Mouse (Mus musculus) kidney, postnatal 0 days (tissue): ENCODE results near the gene 1600012H06Rik. TPM values are rescaled to one million over a fixed set of nuclear protein-coding genes. Genes with fewer than 3 reads are reported as not detected.
A peak's percentile ranks its signal among the peaks of the same experiment; 100 is the strongest.

Experiments
- ATAC-seq: fragments of 200-750 bp; cut with Nextera tagmentation; replicated peaks from 2 replicates; pipeline ENCODE4 v1.8.0; 2017; ENCODE audit warnings: low read depth, moderate number of reproducible peaks, moderate TSS enrichment, moderate library complexity; ENCODE audit not compliant: low FRiP score
- DNase-seq: peaks from one replicate; pipeline ENCODE4 v3.0.0-alpha.2; 2016; ENCODE audit warnings: low spot score
- H3K27ac ChIP-seq: fragments of 300-500 bp; sonication (generic); 2 replicates; pipeline ENCODE4 v1.5.1; 2014; ENCODE audit warnings: mild to moderate bottlenecking
- H3K27me3 ChIP-seq: fragments of 300-500 bp; sonication (generic); 2 replicates; pipeline ENCODE4 v1.6.1; 2014; ENCODE audit warnings: low read length, mixed read lengths; ENCODE audit not compliant: insufficient read depth
- H3K36me3 ChIP-seq: fragments of 300-500 bp; sonication (generic); 2 replicates; pipeline ENCODE4 v1.6.1; 2014; ENCODE audit warnings: low read length, mixed read lengths; ENCODE audit not compliant: insufficient read depth
- H3K4me1 ChIP-seq: fragments of 300-500 bp; sonication (generic); replicated peaks from 2 replicates; pipeline ENCODE4 v1.6.1; 2014; ENCODE audit warnings: antibody characterized with exemption, low read length, mixed read lengths; ENCODE audit not compliant: insufficient read depth
- H3K4me2 ChIP-seq: fragments of 300-500 bp; sonication (generic); 2 replicates; pipeline ENCODE4 v1.6.1; 2014; ENCODE audit warnings: mild to moderate bottlenecking, low read length, moderate library complexity, mixed read lengths
- H3K4me3 ChIP-seq: fragments of 300-500 bp; sonication (generic); replicated peaks from 2 replicates; pipeline ENCODE4 v1.5.1; 2014; ENCODE audit warnings: low read depth, low read length
- H3K9ac ChIP-seq: fragments of 300-500 bp; sonication (generic); 2 replicates; pipeline ENCODE4 v1.6.1; 2014; ENCODE audit warnings: low read depth, low read length
- H3K9me3 ChIP-seq: fragments of 300-500 bp; sonication (generic); replicated peaks from 2 replicates; pipeline ENCODE4 v1.6.1; 2016; ENCODE audit warnings: low read length, inconsistent platforms, mixed read lengths
- CTCF ChIP-seq: IDR thresholded peaks from 2 replicates; pipeline ENCODE4 v1.5.1; 2016; ENCODE audit warnings: antibody characterized with exemption, low read depth, mild to moderate bottlenecking, moderate library complexity
- WGBS: fragments of 180-500 bp; shearing (Covaris S2); extraction: QIAGEN DNeasy Blood & Tissue Kit; methylation state at CpG from one replicate; pipeline ENCODE4 v1.1.7; 2014; 5-methylcytosine and 5-hydroxymethylcytosine counted together
- polyA plus RNA-seq: library from polyadenylated mRNA; unstranded; fragments of >200 nt; fragmentation: Nextera tagmentation; extraction: Ambion mirVana; gene quantifications from 2 replicates; pipeline ENCODE4 v1.2.1, GENCODE M21; 2015

The 1600012H06Rik gene
- polyA plus RNA-seq, 1 experiment from 2014 or later, result 41.6 TPM

DNA sequence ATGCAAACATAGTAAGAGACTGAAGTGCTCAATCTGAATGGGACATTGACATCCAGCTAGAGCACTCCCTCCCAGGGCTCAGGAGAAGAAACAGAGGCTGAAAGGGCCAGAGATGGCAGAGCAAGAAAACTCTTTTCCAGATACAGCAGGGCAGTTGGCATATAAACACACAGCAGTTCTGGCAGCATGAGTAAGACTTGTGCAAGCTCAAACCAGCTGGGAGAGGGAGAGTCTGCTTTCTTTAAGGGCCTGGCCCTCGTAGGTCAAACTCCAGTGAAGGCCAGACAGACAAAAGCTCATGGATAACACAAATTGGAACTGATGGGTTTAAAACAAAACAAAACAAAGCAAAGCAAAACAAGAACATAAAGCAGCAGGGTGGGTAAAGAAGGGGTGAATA lies 36.4 kb upstream of the 1600012H06Rik start:
- no peak overlapping the region for H3K27ac ChIP-seq
- no peaks in the 10 kb centered on the region for H3K4me1 ChIP-seq
- H3K4me3 ChIP-seq, result no peak overlapping the region
- H3K9me3 ChIP-seq, result no peaks in the 10 kb centered on the region
- DNase-seq (no peak), ATAC-seq (no peak)
- 33% methylated on average over 1 of the region's 1 CpGs for WGBS
- no peak overlapping the region for H3K4me2 ChIP-seq
- no peak for TF ChIP-seq CTCF
- no peaks in the 10 kb centered on the region for H3K36me3 ChIP-seq
- H3K9ac ChIP-seq, result no peak overlapping the region
- no peaks in the 10 kb centered on the region for H3K27me3 ChIP-seq

GRCm38 (mm10) chr17:14907136-14907535 lies 35.8 kb upstream of the 1600012H06Rik start:
- DNase-seq (no peak), ATAC-seq (no peak)
- H3K4me1 ChIP-seq, result no peaks in the 10 kb centered on the region
- no peaks in the 10 kb centered on the region for H3K36me3 ChIP-seq
- H3K27me3 ChIP-seq, result no peaks in the 10 kb centered on the region
- H3K27ac ChIP-seq, result no peak overlapping the region
- no peak overlapping the region for H3K4me2 ChIP-seq
- no peaks in the 10 kb centered on the region for H3K9me3 ChIP-seq
- H3K4me3 ChIP-seq, result no peak overlapping the region
- H3K9ac ChIP-seq, result no peak overlapping the region
- WGBS, result 77% methylated on average over 12 of the region's 12 CpGs
- no peak for TF ChIP-seq CTCF

GRCm38 (mm10) chr17:14909331-14909730 lies 33.7 kb upstream of the 1600012H06Rik start:
- H3K9ac ChIP-seq, result no peak overlapping the region
- ATAC-seq, result no peak
- no peaks in the 10 kb centered on the region for H3K36me3 ChIP-seq
- H3K27ac ChIP-seq, result no peak overlapping the region
- no peak for TF ChIP-seq CTCF
- H3K9me3 ChIP-seq, result no peaks in the 10 kb centered on the region
- no peak overlapping the region for H3K4me2 ChIP-seq
- 84% methylated on average over 5 of the region's 5 CpGs for WGBS
- H3K4me1 ChIP-seq, result no peaks in the 10 kb centered on the region
- H3K27me3 ChIP-seq, result no peaks in the 10 kb centered on the region
- DNase-seq, result no peak
- H3K4me3 ChIP-seq, result no peak overlapping the region

GRCm38 (mm10) chr17:14910771-14911170 lies 32.2 kb upstream of the 1600012H06Rik start:
- Histone ChIP-seq H3K9ac (no peak overlapping the region), H3K9me3 (no peaks in the 10 kb centered on the region), H3K4me1 (no peaks in the 10 kb centered on the region), H3K27ac (no peak overlapping the region), H3K27me3 (no peaks in the 10 kb centered on the region), H3K36me3 (no peaks in the 10 kb centered on the region), H3K4me3 (no peak overlapping the region), H3K4me2 (no peak overlapping the region)
- no peak for TF ChIP-seq CTCF
- WGBS, result 91% methylated on average over 5 of the region's 5 CpGs
- DNase-seq, result no peak
- no peak for ATAC-seq

DNA sequence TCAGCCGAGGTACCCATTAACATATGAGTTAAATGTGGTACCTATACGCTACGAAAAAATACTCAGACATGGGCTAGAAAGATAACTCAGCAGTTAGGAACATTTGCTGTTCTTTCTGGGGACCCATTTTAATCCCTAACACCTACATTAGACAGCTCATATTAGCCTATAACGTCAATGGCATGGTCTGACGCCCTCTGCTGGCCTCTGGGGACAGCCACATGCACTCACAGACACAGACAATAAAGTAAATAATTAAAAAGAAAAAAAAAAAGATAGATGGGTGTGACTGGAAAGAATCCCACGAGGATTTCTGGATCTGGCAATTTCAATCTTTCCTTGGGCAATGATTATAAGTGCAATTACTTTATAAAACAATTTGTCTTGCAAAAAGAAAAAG lies 30.6 kb upstream of the 1600012H06Rik start:
- ATAC-seq (no peak), DNase-seq (no peak)
- Histone ChIP-seq H3K9ac (no peak overlapping the region), H3K9me3 (no peaks in the 10 kb centered on the region), H3K4me3 (no peak overlapping the region), H3K36me3 (no peaks in the 10 kb centered on the region), H3K4me1 (no peaks in the 10 kb centered on the region), H3K27ac (no peak overlapping the region), H3K4me2 (no peak overlapping the region), H3K27me3 (no peaks in the 10 kb centered on the region)
- TF ChIP-seq CTCF, result peak; percentile 52; the same call in 1 of the 2 replicates
- 52% methylated on average over 6 of the region's 6 CpGs for WGBS

DNA sequence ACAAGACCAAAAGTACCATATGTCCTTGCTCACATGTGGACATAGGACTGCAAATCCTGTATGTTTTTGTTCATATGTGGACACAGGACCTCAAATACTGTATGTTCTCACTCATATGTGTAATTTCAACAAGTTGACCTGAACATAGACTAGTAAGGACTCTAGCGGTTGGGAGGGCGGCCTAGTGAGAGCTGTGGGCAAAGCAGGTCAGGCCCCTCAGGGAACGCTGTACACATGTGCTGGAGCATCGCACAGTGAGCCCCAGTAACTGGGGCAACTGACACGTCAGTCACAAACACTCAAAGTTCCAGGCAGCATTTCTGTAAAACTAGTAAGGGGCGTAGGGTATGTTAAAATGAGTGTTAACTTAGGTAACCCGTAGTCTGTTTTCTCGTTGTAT lies 30.0 kb upstream of the 1600012H06Rik start:
- no peaks in the 10 kb centered on the region for H3K27me3 ChIP-seq
- 88% methylated on average over 8 of the region's 8 CpGs for WGBS
- no peaks in the 10 kb centered on the region for H3K9me3 ChIP-seq
- no peak overlapping the region for H3K27ac ChIP-seq
- no peak overlapping the region for H3K9ac ChIP-seq
- TF ChIP-seq CTCF, result no peak
- DNase-seq (no peak), ATAC-seq (no peak)
- no peak overlapping the region for H3K4me3 ChIP-seq
- H3K4me1 ChIP-seq, result no peaks in the 10 kb centered on the region
- no peak overlapping the region for H3K4me2 ChIP-seq
- H3K36me3 ChIP-seq, result no peaks in the 10 kb centered on the region

DNA sequence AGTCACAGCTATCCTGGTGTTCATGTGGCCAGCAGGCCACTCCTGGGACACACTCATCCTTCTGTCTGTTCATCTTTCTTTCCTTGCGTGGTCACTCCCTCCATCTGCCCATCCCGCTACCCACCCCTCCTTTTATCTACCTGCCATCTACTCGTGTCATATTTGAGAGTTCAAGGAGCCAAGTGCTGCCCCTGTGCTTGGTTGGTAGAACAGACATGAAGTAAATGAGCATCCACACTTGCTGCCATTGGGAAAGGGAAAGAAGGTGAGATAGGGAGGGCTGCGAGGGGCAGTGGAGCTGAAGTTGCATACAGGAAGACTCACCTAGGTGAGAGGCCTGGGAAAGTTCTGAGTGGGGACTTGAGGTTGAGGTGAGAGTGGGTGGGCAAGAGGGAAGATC lies 28.6 kb upstream of the 1600012H06Rik start:
- H3K27me3 ChIP-seq, result no peaks in the 10 kb centered on the region
- H3K9me3 ChIP-seq, result no peaks in the 10 kb centered on the region
- H3K4me2 ChIP-seq, result no peak overlapping the region
- no peak overlapping the region for H3K4me3 ChIP-seq
- no peaks in the 10 kb centered on the region for H3K4me1 ChIP-seq
- ATAC-seq (no peak), DNase-seq (no peak)
- H3K36me3 ChIP-seq, result no peaks in the 10 kb centered on the region
- H3K27ac ChIP-seq, result no peak overlapping the region
- no peak overlapping the region for H3K9ac ChIP-seq
- no peak for TF ChIP-seq CTCF
- 90% methylated on average over 4 of the region's 4 CpGs for WGBS
